Mouse (Mus musculus) testis, adult 2 months (tissue): Measurements from ENCODE around the gene Pard3. TPM values are rescaled to one million over a fixed set of nuclear protein-coding genes. Genes with fewer than 3 reads are reported as not detected.

Experiments used
- H3K27ac ChIP-seq: fragments of 200-500 bp; 2 replicates; pipeline ENCODE4 v1.5.1; 2012; ENCODE audit warnings: low read depth, low read length; ENCODE audit not compliant: control insufficient read depth, insufficient read depth
- H3K27me3 ChIP-seq: fragments of 200-500 bp; 2 replicates; pipeline ENCODE4 v1.6.1; 2012; ENCODE audit warnings: mild to moderate bottlenecking, low read length, moderate library complexity; ENCODE audit not compliant: control insufficient read depth, insufficient read depth
- H3K36me3 ChIP-seq: fragments of 200-500 bp; 2 replicates; pipeline ENCODE4 v1.6.1; 2012; ENCODE audit warnings: mild to moderate bottlenecking, low read length; ENCODE audit not compliant: control insufficient read depth, insufficient read depth
- H3K4me1 ChIP-seq: fragments of 200-500 bp; 2 replicates; pipeline ENCODE4 v1.6.1; 2012; ENCODE audit warnings: low read length; ENCODE audit not compliant: control insufficient read depth, insufficient read depth
- H3K4me3 ChIP-seq: fragments of 200-500 bp; 2 replicates; pipeline ENCODE4 v1.5.1; 2012; ENCODE audit warnings: low read depth, mild to moderate bottlenecking, low read length, moderate library complexity, mixed read lengths; ENCODE audit not compliant: control insufficient read depth
- CTCF ChIP-seq: fragments of 200-500 bp; IDR thresholded peaks from 2 replicates; pipeline ENCODE4 v1.5.1; 2012; ENCODE audit warnings: low read depth, mild to moderate bottlenecking, inconsistent platforms, low read length, moderate library complexity; ENCODE audit not compliant: control insufficient read depth, insufficient read depth, insufficient replicate concordance
- POLR2A ChIP-seq: fragments of 200-500 bp; IDR thresholded peaks from 2 replicates; pipeline ENCODE4 v1.6.1; 2012; ENCODE audit warnings: low read depth, mild to moderate bottlenecking, inconsistent platforms, low read length, moderate library complexity; ENCODE audit not compliant: control insufficient read depth
- polyA plus RNA-seq: library from polyadenylated mRNA; depleted of rRNA; stranded (reverse); fragments of >200 nt; gene quantifications from 2 replicates; pipeline ENCODE4 v1.2.3, GENCODE M21; 2012

The Pard3 gene
- polyA plus RNA-seq, 1 experiment: 4.1 TPM

DNA sequence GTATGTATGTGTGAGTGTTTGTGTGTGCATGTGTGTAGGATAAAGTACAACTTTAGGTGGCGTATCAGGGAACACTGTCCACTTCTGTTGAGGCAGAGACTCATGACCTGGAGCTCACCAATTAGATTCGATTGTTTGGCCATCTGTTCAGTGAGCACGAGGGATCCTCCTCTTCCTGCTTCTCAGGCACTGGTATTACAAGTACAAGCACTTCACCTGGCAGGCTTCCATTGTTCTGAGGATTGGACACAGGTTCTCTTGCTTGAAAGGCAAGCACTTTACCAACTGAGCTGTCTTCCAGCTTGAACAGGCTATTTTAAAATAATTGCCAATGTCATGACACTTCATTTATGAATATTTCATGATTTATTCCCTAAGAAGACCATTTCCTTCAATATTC lies 88.0 kb downstream of the Pard3 start:
- TF ChIP-seq CTCF (no peak), POLR2A (no peak)
- no peak overlapping the region for H3K27ac ChIP-seq
- no peaks in the 10 kb centered on the region for H3K4me1 ChIP-seq
- no peak overlapping the region for H3K4me3 ChIP-seq
- H3K36me3 ChIP-seq: no peaks in the 10 kb centered on the region
- H3K27me3 ChIP-seq: no peaks in the 10 kb centered on the region

DNA sequence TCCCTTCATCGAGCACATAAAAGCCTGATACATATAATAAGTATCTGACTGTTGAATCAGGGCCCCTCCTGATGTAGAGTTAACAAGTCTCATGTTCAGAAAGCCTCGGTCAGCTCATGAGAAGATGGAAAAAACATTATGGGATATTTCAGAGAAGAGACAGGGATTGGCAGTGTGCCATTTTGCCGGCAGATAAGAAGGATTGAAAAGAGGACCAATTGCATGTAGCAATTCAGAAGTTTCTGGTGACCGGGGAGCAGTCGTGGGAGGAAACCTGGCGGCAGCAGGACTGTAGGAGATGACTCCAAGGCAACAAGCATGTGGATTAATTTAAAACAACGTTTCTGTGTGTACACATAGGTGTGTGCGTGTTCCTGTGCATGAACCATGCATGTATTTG lies 93.4 kb downstream of the Pard3 start:
- H3K36me3 ChIP-seq: no peaks in the 10 kb centered on the region
- H3K4me1 ChIP-seq: no peaks in the 10 kb centered on the region
- no peaks in the 10 kb centered on the region for H3K27me3 ChIP-seq
- H3K4me3 ChIP-seq: no peak overlapping the region
- H3K27ac ChIP-seq: no peak overlapping the region
- TF ChIP-seq POLR2A: no peak
- TF ChIP-seq CTCF: no peak

DNA sequence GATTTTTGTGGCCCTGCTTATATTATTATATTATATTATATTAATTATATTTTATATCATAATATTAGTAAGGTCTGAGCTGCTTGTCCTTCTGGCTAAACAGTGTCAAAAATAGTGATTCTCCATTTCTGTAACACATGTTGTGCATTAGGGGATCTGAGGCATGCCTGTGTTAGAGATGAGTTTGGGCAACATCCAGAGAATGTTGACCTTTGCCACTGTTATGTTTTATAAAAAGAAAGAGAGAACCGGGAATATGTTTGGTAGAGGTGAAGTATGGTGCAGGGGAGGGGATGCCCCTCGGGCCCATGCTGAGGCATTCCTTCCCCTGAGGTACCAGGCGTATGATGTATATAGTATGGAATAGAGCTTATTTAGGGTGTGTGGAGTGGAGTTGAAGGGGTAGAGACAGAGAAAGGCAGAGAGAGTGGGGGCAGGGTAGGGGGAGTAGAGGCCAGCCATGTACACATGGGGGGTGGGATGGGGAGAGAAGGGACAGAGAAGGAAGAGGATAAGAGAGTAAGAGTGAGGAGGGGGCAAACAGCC lies 95.8 kb downstream of the Pard3 start:
- Histone ChIP-seq H3K27ac (no peak overlapping the region), H3K4me3 (no peak overlapping the region), H3K4me1 (no peaks in the 10 kb centered on the region), H3K27me3 (no peaks in the 10 kb centered on the region), H3K36me3 (no peaks in the 10 kb centered on the region)
- TF ChIP-seq CTCF: no peak

DNA sequence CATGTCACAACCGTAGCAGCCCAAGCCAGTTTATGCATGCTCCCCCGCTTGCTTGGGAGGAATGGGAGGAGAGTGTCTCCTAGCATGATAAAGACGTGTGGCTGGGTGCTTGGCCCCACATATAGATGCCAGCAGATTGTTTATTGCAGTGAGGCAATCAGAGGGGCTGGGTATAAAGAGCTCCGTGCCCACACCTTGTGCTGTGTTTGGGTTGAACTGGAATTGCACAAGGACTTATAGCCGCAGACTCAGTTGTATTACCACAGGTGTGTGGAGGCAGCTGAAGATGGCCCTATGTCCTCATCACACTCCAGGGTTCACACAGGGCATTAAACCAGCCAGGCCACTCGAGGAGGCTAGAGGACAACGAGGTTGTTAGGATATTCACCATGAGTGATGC lies 98.2 kb downstream of the Pard3 start:
- Histone ChIP-seq H3K27me3 (no peaks in the 10 kb centered on the region), H3K36me3 (no peaks in the 10 kb centered on the region), H3K27ac (no peak overlapping the region), H3K4me3 (no peak overlapping the region), H3K4me1 (no peaks in the 10 kb centered on the region)
- TF ChIP-seq POLR2A: no peak
- TF ChIP-seq CTCF: no peak

DNA sequence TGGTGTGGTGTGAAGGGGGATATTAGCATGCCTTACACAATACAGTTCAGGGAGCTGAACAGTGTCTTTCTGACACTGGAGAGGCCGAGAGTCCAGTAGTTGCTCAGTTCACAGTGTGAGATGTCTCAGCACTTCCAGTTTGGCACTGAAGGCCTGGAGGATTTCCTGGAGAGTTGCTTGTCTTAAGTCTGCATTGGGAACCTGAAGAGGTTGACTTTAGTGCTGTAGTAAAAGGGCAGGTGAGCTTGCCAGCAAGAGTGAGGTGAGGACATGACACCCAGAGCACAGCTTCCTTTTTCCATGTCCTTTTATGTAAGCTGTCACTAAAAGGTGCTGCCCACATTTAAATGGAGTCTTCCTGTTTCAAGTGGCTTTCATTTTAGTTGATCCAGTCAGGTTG lies 99.1 kb downstream of the Pard3 start:
- Histone ChIP-seq H3K4me3 (no peak overlapping the region), H3K36me3 (no peaks in the 10 kb centered on the region), H3K27ac (no peak overlapping the region), H3K27me3 (no peaks in the 10 kb centered on the region), H3K4me1 (no peaks in the 10 kb centered on the region)
- no peak for TF ChIP-seq POLR2A
- no peak for TF ChIP-seq CTCF

DNA sequence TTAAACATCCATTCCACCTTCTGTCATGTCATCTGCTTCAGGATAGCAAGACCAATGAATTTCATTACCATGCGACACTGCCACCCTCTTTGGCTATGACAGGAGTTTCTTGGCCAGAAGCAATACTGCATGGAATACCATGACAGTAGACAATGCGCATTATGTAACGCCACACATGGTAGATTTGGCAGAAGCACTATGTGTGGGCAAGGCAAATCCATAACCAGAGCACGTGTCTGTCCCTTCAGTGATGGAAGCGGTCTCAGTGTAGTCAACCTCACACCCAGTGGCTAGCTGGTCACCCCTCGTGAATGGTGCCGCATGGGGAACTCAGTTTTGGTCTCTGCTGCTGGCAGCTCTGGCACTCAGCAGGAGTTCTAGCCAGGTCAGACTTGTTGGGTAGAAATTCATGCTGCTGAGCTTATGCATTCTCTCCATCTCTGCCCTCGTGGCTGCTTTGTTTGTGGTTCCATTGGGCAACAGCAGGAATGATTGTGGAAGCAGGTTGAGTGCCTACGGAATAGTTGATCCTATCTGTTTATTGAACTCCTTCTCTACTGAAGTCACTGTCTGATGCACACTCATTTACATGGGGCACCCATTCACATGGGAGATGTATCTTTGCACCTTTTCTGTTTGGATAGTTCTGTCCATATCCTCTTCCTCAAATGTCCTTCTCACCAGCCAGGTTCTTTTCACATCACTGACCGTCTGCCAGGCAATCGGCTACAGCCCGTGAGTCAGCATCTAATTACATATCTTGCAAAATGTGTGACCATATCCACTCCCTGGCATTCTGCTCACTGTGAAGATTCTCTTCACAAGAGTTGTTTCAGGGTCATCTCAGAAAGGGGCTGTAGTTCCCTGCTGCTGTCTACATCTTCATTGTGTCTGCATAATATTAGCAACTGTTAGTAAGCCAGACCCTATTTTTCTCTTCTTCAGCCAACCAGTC lies 100.9 kb downstream of the Pard3 start:
- TF ChIP-seq CTCF (no peak), POLR2A (no peak)
- no peak overlapping the region for H3K27ac ChIP-seq
- no peaks in the 10 kb centered on the region for H3K4me1 ChIP-seq
- no peak overlapping the region for H3K4me3 ChIP-seq
- no peaks in the 10 kb centered on the region for H3K27me3 ChIP-seq
- no peaks in the 10 kb centered on the region for H3K36me3 ChIP-seq

DNA sequence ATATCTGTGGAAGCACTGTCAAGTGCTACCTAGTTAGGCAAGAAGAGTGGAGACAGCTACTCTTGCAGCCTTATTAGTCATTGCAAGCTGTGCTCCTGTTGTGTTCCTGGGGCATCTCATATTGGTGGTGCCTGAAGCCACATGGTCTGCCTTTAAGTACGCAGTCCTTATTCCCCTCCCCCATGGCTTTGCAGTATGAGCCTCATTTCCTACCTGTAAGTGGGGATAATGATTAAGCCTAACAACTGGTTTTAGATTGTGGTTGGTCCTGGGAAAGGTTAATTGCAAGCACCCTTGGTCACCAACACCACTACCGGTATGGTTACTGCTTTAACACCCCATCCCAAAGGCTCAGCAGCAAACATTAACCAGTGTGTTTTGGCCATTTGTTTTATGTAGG lies 104.8 kb downstream of the Pard3 start:
- Histone ChIP-seq H3K4me1 (no peaks in the 10 kb centered on the region), H3K4me3 (no peak overlapping the region), H3K27me3 (no peaks in the 10 kb centered on the region), H3K36me3 (no peaks in the 10 kb centered on the region), H3K27ac (no peak overlapping the region)
- TF ChIP-seq POLR2A: no peak
